Mouse (Mus musculus): Measurements from ENCODE around the gene Ypel4.

DNA sequence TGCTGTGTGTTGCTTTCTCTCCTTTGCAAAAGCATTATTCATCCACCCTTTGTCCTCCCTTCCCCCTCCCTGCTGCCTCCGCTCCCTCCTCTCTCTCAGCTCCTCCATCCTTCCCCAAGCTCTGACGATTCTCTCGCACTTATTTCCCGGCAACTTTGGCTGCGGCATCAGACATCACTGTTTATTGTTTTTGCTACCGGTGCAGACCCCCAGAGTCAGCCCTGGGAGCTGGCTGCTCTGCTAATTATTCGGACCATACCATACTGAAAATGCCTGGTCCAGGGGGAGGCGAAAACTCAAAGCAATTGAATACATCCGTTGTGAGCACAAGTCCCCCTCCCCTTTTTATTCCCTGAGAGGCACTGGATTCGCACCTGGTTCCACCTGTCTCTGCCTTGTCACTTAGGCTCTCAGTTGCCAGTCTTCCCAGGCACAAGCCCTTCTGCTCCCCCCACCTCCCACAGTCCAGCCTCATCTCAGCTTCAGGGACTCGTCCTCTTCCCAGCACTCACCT lies 550 bp downstream of the Ypel4 start:
- TF ChIP-seq CTCF (IDR thresholded peaks at IDR 0.05; ENCODE audit: low read depth) (no peak), EP300 (optimal IDR thresholded peaks at IDR 0.05) (no peak)
